ENCODE assay signal across 26 mouse cellular contexts in genomic region chr3:80123666-80124065, GRCm38 (mm10).
DNase-seq lines count a peak whose midpoint lies in the region; ATAC-seq and TF ChIP-seq lines count a peak whose summit lies in the region.
"Had no signal": no experiment of that assay in that cellular context is flagged by ENCODE, and none has a peak within 500 bp of the region (broad histone marks: within the 10 kb centered on the region; RNA-seq: fewer than 3 reads in every experiment).

No protein-coding gene starts in this region.

- no peak overlapping the region for H3K4me2 ChIP-seq in kidney, embryonic 15.5 days
- no peak overlapping the region for H3K4me2 ChIP-seq in limb, embryonic 14.5 days (replicated peaks; ENCODE audit: low read depth, low read length, severe bottlenecking)
- H3K4me2 ChIP-seq: embryonic facial prominence, embryonic 13.5 days; forebrain, embryonic 13.5 days; heart, embryonic 11.5 days; hindbrain, embryonic 12.5 days; hindbrain, embryonic 15.5 days had no signal

- no peaks in the 10 kb centered on the region for H3K9me3 ChIP-seq in kidney, embryonic 15.5 days (replicated peaks)
- H3K9me3 ChIP-seq in limb, embryonic 14.5 days (ENCODE audit: control insufficient read depth, low read length) = no peaks in the 10 kb centered on the region
- H3K9me3 ChIP-seq in limb, embryonic 10.5 days (replicated peaks) = no peaks in the 10 kb centered on the region
- H3K9me3 ChIP-seq: embryonic facial prominence, embryonic 13.5 days; forebrain, embryonic 10.5 days; forebrain, embryonic 13.5 days; G1E; hindbrain, embryonic 12.5 days; hindbrain, embryonic 15.5 days had no signal

- H3K4me1 ChIP-seq in kidney, embryonic 15.5 days = no peaks in the 10 kb centered on the region
- H3K4me1 ChIP-seq in limb, embryonic 14.5 days (ENCODE audit: control insufficient read depth, insufficient read depth, low read length) = no peaks in the 10 kb centered on the region
- no peaks in the 10 kb centered on the region for H3K4me1 ChIP-seq in limb, embryonic 10.5 days
- H3K4me1 ChIP-seq: embryonic facial prominence, embryonic 13.5 days; forebrain, embryonic 10.5 days; forebrain, embryonic 13.5 days; hindbrain, embryonic 12.5 days; hindbrain, embryonic 15.5 days had no signal

- no peaks in the 10 kb centered on the region for H3K36me3 ChIP-seq in kidney, embryonic 15.5 days
- no peaks in the 10 kb centered on the region for H3K36me3 ChIP-seq in limb, embryonic 14.5 days (ENCODE audit: control insufficient read depth, insufficient read depth, low read length)
- H3K36me3 ChIP-seq in limb, embryonic 10.5 days = no peaks in the 10 kb centered on the region
- H3K36me3 ChIP-seq: embryonic facial prominence, embryonic 13.5 days; forebrain, embryonic 10.5 days; G1E; hindbrain, embryonic 12.5 days; hindbrain, embryonic 15.5 days had no signal

- DNase-seq in embryo, embryonic 11.5 days (ENCODE audit: low read depth, low spot score) = peak; percentile 7
- no peak for DNase-seq in embryo, embryonic 10 days (ENCODE audit: low spot score)
- no peak for DNase-seq in kidney, adult 9 months
- DNase-seq in limb, embryonic 14.5 days (ENCODE audit: low spot score) = peak; percentile 17
- DNase-seq in limb, embryonic 10.5 days (ENCODE audit: low spot score) = no peak
- no peak for DNase-seq in lung, postnatal 36 days
- DNase-seq: adrenal gland, postnatal 10 days; adrenal gland, postnatal 36 days; B cell, adult 2 months; cerebellum, adult 18-20 months; cerebellum, adult 9-10 months; cerebellum, postnatal 14 days; gastrocnemius, adult 2 months; gastrocnemius, postnatal 14 days; heart, adult 11 months had no signal

- no peaks in the 10 kb centered on the region for H3K27me3 ChIP-seq in kidney, embryonic 15.5 days
- no peaks in the 10 kb centered on the region for H3K27me3 ChIP-seq in limb, embryonic 14.5 days (ENCODE audit: control insufficient read depth, insufficient read depth, low read length)
- no peaks in the 10 kb centered on the region for H3K27me3 ChIP-seq in limb, embryonic 10.5 days (ENCODE audit: low read depth, poor library complexity, severe bottlenecking)
- H3K27me3 ChIP-seq: CH12.LX; embryonic facial prominence, embryonic 13.5 days; forebrain, embryonic 13.5 days; hindbrain, embryonic 12.5 days; hindbrain, embryonic 15.5 days had no signal

- TF ChIP-seq POLR2A in limb, embryonic 14.5 days (IDR thresholded peaks at IDR 0.05; ENCODE audit: borderline replicate concordance, extremely low read depth, insufficient read depth, insufficient read length) = no peak

- no peak overlapping the region for H3K9ac ChIP-seq in kidney, embryonic 15.5 days
- H3K9ac ChIP-seq in limb, embryonic 14.5 days (ENCODE audit: low read depth, low read length, severe bottlenecking) = no peak overlapping the region
- H3K9ac ChIP-seq: embryonic facial prominence, embryonic 13.5 days; forebrain, embryonic 13.5 days; hindbrain, embryonic 12.5 days; hindbrain, embryonic 15.5 days had no signal

- no peak overlapping the region for H3K27ac ChIP-seq in kidney, embryonic 15.5 days
- no peak overlapping the region for H3K27ac ChIP-seq in limb, embryonic 14.5 days (replicated peaks; ENCODE audit: low read depth, low read length)
- H3K27ac ChIP-seq in limb, embryonic 10.5 days = no peak overlapping the region
- H3K27ac ChIP-seq: embryonic facial prominence, embryonic 13.5 days; forebrain, embryonic 10.5 days; forebrain, embryonic 13.5 days; gastrocnemius, adult 2 months; hindbrain, embryonic 12.5 days; hindbrain, embryonic 15.5 days had no signal

- no peak overlapping the region for H3K4me3 ChIP-seq in kidney, embryonic 15.5 days (replicated peaks)
- no peak overlapping the region for H3K4me3 ChIP-seq in limb, embryonic 14.5 days (replicated peaks; ENCODE audit: low read length)
- no peak overlapping the region for H3K4me3 ChIP-seq in limb, embryonic 10.5 days
- H3K4me3 ChIP-seq: embryonic facial prominence, embryonic 13.5 days; forebrain, embryonic 10.5 days; forebrain, embryonic 13.5 days; gastrocnemius, adult 2 months; hindbrain, embryonic 12.5 days; hindbrain, embryonic 15.5 days had no signal

- peak; percentile 49 for ATAC-seq in kidney, embryonic 15.5 days (replicated peaks; ENCODE audit: low FRiP score)
- ATAC-seq in limb, embryonic 14.5 days (ENCODE audit: low FRiP score, low read depth) = no peak
- ATAC-seq: forebrain, embryonic 13.5 days; forebrain, embryonic 16.5 days; Patski had no signal

- 32% methylated on average over 6 of the region's 6 CpGs for WGBS in kidney, embryonic 15.5 days
- WGBS in limb, embryonic 14.5 days = 52% methylated on average over 6 of the region's 6 CpGs
- WGBS in limb, embryonic 10.5 days = 76% methylated on average over 6 of the region's 6 CpGs

Comparison
In these comparisons a context has a peak if more than half of its experiments do, and no peak if none do; other contexts are left out.
1. DNase-seq: peak in embryo, embryonic 11.5 days (single experiment) and limb, embryonic 14.5 days (single experiment); none in embryo, embryonic 10 days (single experiment), kidney, adult 9 months (single experiment), limb, embryonic 10.5 days (single experiment) and lung, postnatal 36 days (single experiment).